Mouse (Mus musculus) c-Kit-positive CD71-negative TER-119-negative erythroid progenitor cells, embryonic 14.5 days (primary cell): ENCODE measurements around the gene Pkib.
A peak's percentile ranks its signal among the peaks of the same experiment; 100 is the strongest.

ENCODE experiments used
- DNase-seq: peaks from one replicate; pipeline ENCODE4 v3.0.0-alpha.2; 2013; ENCODE audit warnings: low read depth

The Pkib gene

GRCm38 (mm10) chr10:57631896-57632867 is at the start of gene Pkib:
TSS of gene Pkib (plus strand) at chr10:57631981.
- peak; percentile 32 for DNase-seq

GRCm38 (mm10) chr10:57583927-57584326 is 47.9 kb upstream of the Pkib start:
- no peak for DNase-seq

GRCm38 (mm10) chr10:57594266-57594665 is 37.5 kb upstream of the Pkib start:
- no peak for DNase-seq

GRCm38 (mm10) chr10:57597172-57597571 is 34.6 kb upstream of the Pkib start:
- DNase-seq, result no peak

GRCm38 (mm10) chr10:57602951-57603350 is 28.8 kb upstream of the Pkib start:
- DNase-seq, result no peak

- no peak for DNase-seq
Measured at GRCm38 (mm10) chr10:57623311-57623710, 8.5 kb upstream of the Pkib start.

- DNase-seq, result no peak
Measured at GRCm38 (mm10) chr10:57627773-57628172, 4.0 kb upstream of the Pkib start.

- no peak for DNase-seq
Measured at GRCm38 (mm10) chr10:57630557-57630956, 1.2 kb upstream of the Pkib start.

- DNase-seq, result no peak
Measured at GRCm38 (mm10) chr10:57632868-57633240, 1.1 kb downstream of the Pkib start.

- DNase-seq, result no peak
Measured at GRCm38 (mm10) chr10:57636970-57637369, 5.2 kb downstream of the Pkib start.

- DNase-seq, result no peak
Measured at GRCm38 (mm10) chr10:57638250-57638649, 6.5 kb downstream of the Pkib start.

- no peak for DNase-seq
Measured at GRCm38 (mm10) chr10:57639540-57639939, 7.8 kb downstream of the Pkib start.

- no peak for DNase-seq
Measured at GRCm38 (mm10) chr10:57653297-57653696, 21.5 kb downstream of the Pkib start.

- no peak for DNase-seq
Measured at GRCm38 (mm10) chr10:57660505-57660904, 28.7 kb downstream of the Pkib start.

GRCm38 (mm10) chr10:57663758-57664157 is 32.0 kb downstream of the Pkib start:
- DNase-seq, result no peak

GRCm38 (mm10) chr10:57664253-57664652 is 32.5 kb downstream of the Pkib start:
- DNase-seq, result no peak

GRCm38 (mm10) chr10:57675740-57676139 is 44.0 kb downstream of the Pkib start:
- DNase-seq, result no peak

- DNase-seq, result peak; percentile 7
Measured at GRCm38 (mm10) chr10:57687999-57688398, 56.2 kb downstream of the Pkib start.

GRCm38 (mm10) chr10:57690161-57690560 is 58.4 kb downstream of the Pkib start:
- no peak for DNase-seq

GRCm38 (mm10) chr10:57702246-57702645 is 70.5 kb downstream of the Pkib start:
- DNase-seq, result no peak

GRCm38 (mm10) chr10:57721035-57721434 is 89.3 kb downstream of the Pkib start:
- DNase-seq, result no peak

GRCm38 (mm10) chr10:57722363-57722762 is 90.6 kb downstream of the Pkib start:
- no peak for DNase-seq

- no peak for DNase-seq
Measured at GRCm38 (mm10) chr10:57727666-57728065, 95.9 kb downstream of the Pkib start.

GRCm38 (mm10) chr10:57731672-57732071 is 99.9 kb downstream of the Pkib start:
- no peak for DNase-seq
